Mouse (Mus musculus) ES-E14 (cell line): Measurements from ENCODE around the gene Fpgs.

Experiments
- CHD2 ChIP-seq: IDR thresholded peaks from 2 replicates; pipeline ENCODE4 v1.6.1; 2014; ENCODE audit warnings: mild to moderate bottlenecking, low read depth, low read length, inconsistent platforms
- HCFC1 ChIP-seq: IDR thresholded peaks from 2 replicates; pipeline ENCODE4 v1.6.1; 2012; ENCODE audit warnings: low read length, inconsistent platforms, borderline replicate concordance; ENCODE audit not compliant: insufficient read depth
- MAFK ChIP-seq: IDR thresholded peaks from 2 replicates; pipeline ENCODE4 v1.6.1; 2014; ENCODE audit warnings: mild to moderate bottlenecking, low read depth, low read length, inconsistent platforms; ENCODE audit not compliant: insufficient read depth
- ZC3H11A ChIP-seq: IDR thresholded peaks from 2 replicates; pipeline ENCODE4 v1.6.1; 2012; ENCODE audit warnings: low read depth, mild to moderate bottlenecking, inconsistent platforms, low read length, borderline replicate concordance
- ZNF384 ChIP-seq: IDR thresholded peaks from 2 replicates; pipeline ENCODE4 v1.6.1; 2012; ENCODE audit warnings: low read depth, low read length, inconsistent platforms

DNA sequence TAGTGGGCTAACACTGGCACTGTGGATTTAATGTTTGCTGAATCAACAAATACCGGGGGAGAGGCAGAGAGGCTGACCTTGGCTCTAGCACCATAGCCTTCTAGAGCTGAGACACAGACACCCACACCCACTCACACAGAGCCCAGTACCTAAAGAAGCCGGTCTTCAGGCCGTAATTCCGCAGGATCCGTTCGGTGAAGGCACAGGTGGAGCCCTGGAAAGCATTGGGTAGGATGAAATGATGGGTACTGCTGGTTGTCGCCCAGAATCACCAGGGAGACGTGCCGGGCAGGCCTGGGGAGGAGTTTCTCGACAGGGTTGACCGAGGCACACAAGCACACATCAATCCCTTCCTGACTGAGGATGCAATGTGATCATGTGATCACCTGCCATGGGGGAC lies 12.9 kb downstream of the Fpgs start:
- TF ChIP-seq ZC3H11A (no peak), CHD2 (no peak), HCFC1 (no peak), MAFK (no peak), ZNF384 (no peak)
